Mouse (Mus musculus) kidney, postnatal 0 days (tissue): Measurements from ENCODE around the gene Cd5l. TPM values are rescaled to one million over a fixed set of nuclear protein-coding genes. Genes with fewer than 3 reads are reported as not detected.

Source experiments
- ATAC-seq: fragments of 200-750 bp; cut with Nextera tagmentation; replicated peaks from 2 replicates; pipeline ENCODE4 v1.8.0; 2017; ENCODE audit warnings: low read depth, moderate number of reproducible peaks, moderate TSS enrichment, moderate library complexity; ENCODE audit not compliant: low FRiP score
- DNase-seq: peaks from one replicate; pipeline ENCODE4 v3.0.0-alpha.2; 2016; ENCODE audit warnings: low spot score
- H3K27ac ChIP-seq: fragments of 300-500 bp; sonication (generic); 2 replicates; pipeline ENCODE4 v1.5.1; 2014; ENCODE audit warnings: mild to moderate bottlenecking
- H3K27me3 ChIP-seq: fragments of 300-500 bp; sonication (generic); 2 replicates; pipeline ENCODE4 v1.6.1; 2014; ENCODE audit warnings: low read length, mixed read lengths; ENCODE audit not compliant: insufficient read depth
- H3K36me3 ChIP-seq: fragments of 300-500 bp; sonication (generic); 2 replicates; pipeline ENCODE4 v1.6.1; 2014; ENCODE audit warnings: low read length, mixed read lengths; ENCODE audit not compliant: insufficient read depth
- H3K4me1 ChIP-seq: fragments of 300-500 bp; sonication (generic); replicated peaks from 2 replicates; pipeline ENCODE4 v1.6.1; 2014; ENCODE audit warnings: antibody characterized with exemption, low read length, mixed read lengths; ENCODE audit not compliant: insufficient read depth
- H3K4me2 ChIP-seq: fragments of 300-500 bp; sonication (generic); 2 replicates; pipeline ENCODE4 v1.6.1; 2014; ENCODE audit warnings: mild to moderate bottlenecking, low read length, moderate library complexity, mixed read lengths
- H3K4me3 ChIP-seq: fragments of 300-500 bp; sonication (generic); replicated peaks from 2 replicates; pipeline ENCODE4 v1.5.1; 2014; ENCODE audit warnings: low read depth, low read length
- H3K9ac ChIP-seq: fragments of 300-500 bp; sonication (generic); 2 replicates; pipeline ENCODE4 v1.6.1; 2014; ENCODE audit warnings: low read depth, low read length
- H3K9me3 ChIP-seq: fragments of 300-500 bp; sonication (generic); replicated peaks from 2 replicates; pipeline ENCODE4 v1.6.1; 2016; ENCODE audit warnings: low read length, inconsistent platforms, mixed read lengths
- CTCF ChIP-seq: IDR thresholded peaks from 2 replicates; pipeline ENCODE4 v1.5.1; 2016; ENCODE audit warnings: antibody characterized with exemption, low read depth, mild to moderate bottlenecking, moderate library complexity
- whole genome bisulfite sequencing: fragments of 180-500 bp; shearing (Covaris S2); extraction: QIAGEN DNeasy Blood & Tissue Kit; methylation state at CpG from one replicate; pipeline ENCODE4 v1.1.7; 2014; 5-methylcytosine and 5-hydroxymethylcytosine counted together
- polyA plus RNA-seq: library from polyadenylated mRNA; unstranded; fragments of >200 nt; fragmentation: Nextera tagmentation; extraction: Ambion mirVana; gene quantifications from 2 replicates; pipeline ENCODE4 v1.2.1, GENCODE M21; 2015

Gene Cd5l
- polyA plus RNA-seq, 1 experiment from 2014 or later: 0.09 TPM

- H3K36me3 ChIP-seq: no peaks in the 10 kb centered on the region
- H3K4me3 ChIP-seq: no peak overlapping the region
- H3K4me2 ChIP-seq: no peak overlapping the region
- no peak for ATAC-seq
- H3K27me3 ChIP-seq: no peaks in the 10 kb centered on the region
- no peak for TF ChIP-seq CTCF
- no peak for DNase-seq
- H3K4me1 ChIP-seq: no peaks in the 10 kb centered on the region
- WGBS: 64% methylated on average over 4 of the region's 4 CpGs
- no peak overlapping the region for H3K27ac ChIP-seq
- no peaks in the 10 kb centered on the region for H3K9me3 ChIP-seq
- no peak overlapping the region for H3K9ac ChIP-seq
Measured at GRCm38 (mm10) chr3:87398809-87399208, 41.1 kb downstream of the Cd5l start.

GRCm38 (mm10) chr3:87399906-87400305 is 42.2 kb downstream of the Cd5l start:
- ATAC-seq (no peak), DNase-seq (no peak)
- no peak for TF ChIP-seq CTCF
- Histone ChIP-seq H3K9ac (no peak overlapping the region), H3K36me3 (no peaks in the 10 kb centered on the region), H3K4me2 (no peak overlapping the region), H3K27ac (no peak overlapping the region), H3K4me1 (no peaks in the 10 kb centered on the region), H3K4me3 (no peak overlapping the region), H3K27me3 (no peaks in the 10 kb centered on the region), H3K9me3 (no peaks in the 10 kb centered on the region)
- 84% methylated on average over 4 of the region's 4 CpGs for WGBS

DNA sequence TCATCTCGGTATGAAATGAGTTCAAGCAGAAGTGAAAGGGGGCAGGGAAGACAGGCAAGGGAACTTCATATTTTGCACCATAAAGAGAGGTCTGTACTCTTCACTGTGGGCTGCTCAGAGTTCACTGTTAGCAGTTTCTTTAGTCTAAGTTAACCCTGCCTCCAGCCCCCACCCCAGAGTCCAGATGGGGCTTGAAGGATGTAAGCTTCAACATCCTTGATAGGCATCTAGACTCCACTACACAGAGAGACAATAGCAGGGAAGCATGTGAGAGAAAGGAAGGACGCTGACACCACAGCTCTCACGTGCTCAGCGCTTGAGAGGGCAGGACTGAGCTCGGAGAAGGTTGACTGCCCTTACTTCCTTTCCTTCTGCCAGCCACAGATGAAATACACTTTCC is 43.6 kb downstream of the Cd5l start:
- Histone ChIP-seq H3K36me3 (no peaks in the 10 kb centered on the region), H3K4me2 (no peak overlapping the region)
- DNase-seq: peak; percentile 37

GRCm38 (mm10) chr3:87408171-87408570 is 50.5 kb downstream of the Cd5l start:
- Histone ChIP-seq H3K9me3 (no peaks in the 10 kb centered on the region), H3K27ac (no peak overlapping the region), H3K4me3 (no peak overlapping the region), H3K4me2 (no peak overlapping the region), H3K9ac (no peak overlapping the region), H3K4me1 (no peaks in the 10 kb centered on the region), H3K27me3 (no peaks in the 10 kb centered on the region), H3K36me3 (no peaks in the 10 kb centered on the region)
- WGBS: 22% methylated on average over 4 of the region's 4 CpGs
- DNase-seq (peak; percentile 37), ATAC-seq (no peak)
- TF ChIP-seq CTCF: peak; percentile 54

More for the DNA sequence above, 43.6 kb downstream of the Cd5l start:
- Histone ChIP-seq H3K4me3 (no peak overlapping the region), H3K4me1 (no peaks in the 10 kb centered on the region), H3K27ac (no peak overlapping the region), H3K9me3 (no peaks in the 10 kb centered on the region), H3K9ac (no peak overlapping the region), H3K27me3 (no peaks in the 10 kb centered on the region)
- TF ChIP-seq CTCF: no peak
- ATAC-seq: no peak
- WGBS: 36% methylated on average over 5 of the region's 5 CpGs

- H3K27me3 ChIP-seq: no peaks in the 10 kb centered on the region
- no peaks in the 10 kb centered on the region for H3K9me3 ChIP-seq
- H3K4me3 ChIP-seq: no peak overlapping the region
- ATAC-seq: no peak
- H3K9ac ChIP-seq: no peak overlapping the region
- H3K36me3 ChIP-seq: no peaks in the 10 kb centered on the region
- H3K4me1 ChIP-seq: no peaks in the 10 kb centered on the region
- no peak for TF ChIP-seq CTCF
- no peak overlapping the region for H3K4me2 ChIP-seq
- no peak overlapping the region for H3K27ac ChIP-seq
- WGBS: 82% methylated on average over 4 of the region's 4 CpGs
- DNase-seq: no peak
Measured at GRCm38 (mm10) chr3:87409196-87409935, 51.7 kb downstream of the Cd5l start.

- no peaks in the 10 kb centered on the region for H3K9me3 ChIP-seq
- TF ChIP-seq CTCF: no peak
- ATAC-seq: no peak
Measured at GRCm38 (mm10) chr3:87410605-87411004, 52.9 kb downstream of the Cd5l start.

More at GRCm38 (mm10) chr3:87410605-87411004, 52.9 kb downstream of the Cd5l start:
- Histone ChIP-seq H3K27me3 (no peaks in the 10 kb centered on the region), H3K9ac (no peak overlapping the region), H3K36me3 (no peaks in the 10 kb centered on the region), H3K27ac (no peak overlapping the region), H3K4me2 (no peak overlapping the region), H3K4me1 (no peaks in the 10 kb centered on the region), H3K4me3 (no peak overlapping the region)
- 66% methylated on average over 6 of the region's 6 CpGs for WGBS
- no peak for DNase-seq
